Mouse (Mus musculus): Measurements from ENCODE around the gene Spag17. TPM values are rescaled to one million over a fixed set of nuclear protein-coding genes. Genes with fewer than 3 reads are reported as not detected.
"Not testable (repeated sequence)": the region's sequence is repeated elsewhere in the genome, so short reads cannot be mapped to it uniquely, and the experiment has no call there.

Spag17 gene
- total RNA-seq (2022) = not detected

DNA sequence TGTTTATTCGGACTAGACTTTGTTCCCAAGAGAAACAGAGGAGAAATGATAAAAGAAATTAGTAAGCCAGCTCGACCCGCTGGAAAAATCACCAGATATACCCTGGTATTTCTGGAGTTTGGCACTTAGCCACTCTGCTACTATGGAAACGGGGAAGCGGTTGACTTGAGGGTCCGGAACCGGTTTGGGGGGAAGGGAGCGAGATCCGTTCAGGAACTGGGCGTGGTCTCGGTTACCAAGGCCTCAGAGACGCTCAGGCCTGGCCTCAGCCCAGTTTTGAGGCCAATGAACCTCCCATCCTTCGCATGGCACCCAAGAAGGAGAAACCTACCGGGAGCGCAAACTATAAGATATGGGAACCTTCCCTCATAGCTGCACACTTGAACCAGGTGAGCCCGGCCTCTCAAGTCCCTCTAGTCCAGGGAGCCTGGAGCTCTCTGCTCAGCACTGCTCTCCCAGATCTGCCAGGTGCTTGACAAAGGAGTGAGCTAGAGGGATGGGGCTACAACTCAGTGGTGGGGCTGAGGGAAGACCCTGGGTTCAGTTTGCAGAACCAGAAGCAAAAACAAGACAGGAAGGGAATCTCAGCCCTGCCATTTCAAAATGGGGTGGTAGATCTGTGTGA is at the start of gene Spag17:
Gene Spag17 (plus strand): TSS at position 220 of the 625 bp plus-strand sequence.
- DNase-seq (ENCODE audit: low spot score) = peak; percentile 6

DNA sequence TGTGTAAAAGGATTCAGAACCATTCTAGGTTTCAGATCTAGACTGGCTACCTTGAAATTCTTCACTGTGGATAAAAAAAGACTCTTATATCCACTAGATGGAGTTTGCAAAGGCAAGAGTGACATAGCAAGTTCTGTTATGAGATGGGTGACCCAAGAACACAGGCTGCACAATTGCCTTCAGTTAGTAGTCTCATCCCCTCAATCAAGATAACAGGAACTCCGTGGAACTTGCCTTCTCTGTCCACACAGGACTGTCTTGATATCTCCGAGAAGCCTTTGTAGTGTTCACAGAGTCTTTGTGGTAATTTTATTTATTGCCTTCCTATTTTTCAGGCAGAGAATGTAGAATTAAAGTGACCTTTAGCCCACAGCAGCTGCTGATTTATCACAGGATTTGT is 42.9 kb upstream of the Spag17 start:
- DNase-seq (ENCODE audit: low spot score) = no peak

DNA sequence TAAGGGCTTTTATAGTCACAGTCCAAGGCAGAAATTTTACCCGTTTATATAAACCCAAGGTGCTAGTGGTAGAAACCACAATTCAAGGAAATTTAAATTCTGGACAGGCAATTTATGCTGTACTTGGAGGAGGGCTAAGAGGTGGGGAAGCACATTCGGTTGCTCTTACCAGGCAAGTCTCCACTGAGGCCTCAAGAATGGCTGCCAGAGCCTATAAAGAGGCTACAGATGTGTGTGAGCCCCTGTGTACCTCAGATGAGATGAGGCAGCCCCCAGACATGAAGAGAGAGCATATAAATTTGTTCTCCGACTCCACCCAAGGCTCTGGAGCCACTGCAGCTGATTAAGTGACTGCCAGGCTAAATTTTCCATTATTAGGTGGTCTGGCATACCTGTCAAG is 42.4 kb upstream of the Spag17 start:
- DNase-seq (ENCODE audit: low spot score) = no peak

DNA sequence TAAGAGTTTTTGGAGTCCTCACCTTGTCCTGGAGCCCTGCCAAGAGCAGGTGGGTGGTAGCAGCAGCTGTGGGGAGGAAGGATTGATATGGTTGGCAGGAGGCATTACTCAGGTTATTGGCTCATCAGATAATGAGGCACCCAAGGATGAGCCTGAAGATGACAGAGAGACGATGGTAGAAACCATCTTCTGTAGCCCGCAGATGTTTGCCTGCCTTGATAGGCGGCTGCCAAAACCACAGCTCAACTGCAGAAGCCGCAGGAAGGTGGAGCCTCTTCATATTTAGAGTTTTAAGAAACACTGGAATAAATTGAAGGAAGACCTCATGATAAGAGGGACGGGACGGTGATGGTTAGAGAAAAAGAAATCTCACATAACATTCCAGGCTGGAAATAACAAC is 42.0 kb upstream of the Spag17 start:
- no peak for DNase-seq (ENCODE audit: low spot score)

DNA sequence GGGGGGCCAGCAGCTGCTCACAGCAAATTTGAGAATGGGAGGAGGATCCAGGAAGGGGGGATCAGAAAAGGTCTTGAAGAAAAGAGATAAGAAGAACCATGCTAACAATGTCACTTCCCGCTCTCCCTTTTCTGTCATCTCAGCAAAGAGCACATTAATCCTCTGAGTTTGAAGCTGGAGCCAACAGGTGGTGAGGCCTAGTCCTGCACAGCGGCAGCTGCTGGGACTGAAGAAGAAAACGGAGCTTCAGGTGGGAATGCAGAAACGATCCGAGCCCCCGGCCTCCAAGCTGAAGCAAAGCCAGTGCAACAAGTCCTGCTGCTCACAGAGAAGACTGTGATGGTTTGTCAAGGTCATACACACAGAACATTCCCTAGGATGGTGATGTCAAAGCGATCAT is 34.3 kb upstream of the Spag17 start:
- DNase-seq (ENCODE audit: low spot score) = no peak

DNA sequence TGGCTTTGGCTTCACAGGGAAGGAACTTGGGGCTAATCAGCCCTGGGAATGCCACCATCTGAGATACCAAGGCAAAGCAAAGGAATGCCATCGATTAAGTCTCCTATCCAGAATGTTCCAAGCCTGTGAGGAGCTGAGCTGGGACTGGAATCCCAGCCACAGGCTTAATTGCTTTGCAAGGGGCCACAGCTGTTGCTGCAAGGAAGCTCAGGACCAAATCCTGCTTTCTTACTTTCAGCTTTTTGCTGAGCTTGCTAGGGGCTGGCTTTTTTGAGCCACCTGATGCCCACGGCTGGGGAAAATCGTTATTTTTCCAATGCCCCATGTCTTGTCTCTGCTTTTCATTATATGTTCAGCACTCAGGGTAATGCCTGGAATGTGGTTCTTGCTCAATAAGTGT is 30.6 kb upstream of the Spag17 start:
- DNase-seq (ENCODE audit: low spot score) = no peak

DNA sequence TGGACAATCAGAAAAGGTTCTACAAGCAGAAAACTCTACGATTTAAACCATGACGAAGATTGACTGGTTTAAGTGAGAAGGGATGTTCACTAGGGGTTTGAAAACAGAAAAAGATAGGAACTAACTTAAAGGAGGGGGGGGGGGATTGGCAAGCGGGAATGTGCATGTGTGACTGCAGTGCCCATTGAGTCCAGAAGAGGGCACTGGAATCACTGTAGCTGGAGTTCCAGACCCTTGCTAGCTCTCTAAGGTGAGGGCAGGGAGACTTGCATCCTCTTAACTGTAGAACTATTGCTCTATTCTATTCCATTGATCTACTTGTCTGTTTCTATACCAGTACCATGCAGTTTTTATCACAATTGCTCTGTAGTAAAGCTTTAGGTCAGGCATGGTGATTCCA is 26.3 kb upstream of the Spag17 start:
- DNase-seq (ENCODE audit: low spot score) = no peak

DNA sequence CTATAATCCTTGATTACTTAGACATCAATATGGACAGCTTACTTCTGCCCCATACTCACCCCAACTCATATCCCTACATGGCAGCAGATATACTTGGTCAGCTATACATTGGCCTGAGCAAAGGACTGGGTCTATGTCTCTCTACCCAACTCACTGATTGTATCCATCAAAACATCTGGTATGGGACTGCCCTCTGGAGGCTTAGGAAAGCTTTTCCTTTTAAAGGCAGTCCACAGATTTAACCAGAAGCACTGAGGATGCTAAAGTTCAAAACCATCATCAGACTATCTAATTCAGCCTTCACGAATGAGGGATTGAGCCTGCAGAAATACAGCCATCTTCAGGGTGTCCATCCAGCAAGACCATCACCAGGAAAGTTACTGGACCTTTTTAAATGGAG is 20.5 kb upstream of the Spag17 start:
- no peak for DNase-seq (ENCODE audit: low spot score)

DNA sequence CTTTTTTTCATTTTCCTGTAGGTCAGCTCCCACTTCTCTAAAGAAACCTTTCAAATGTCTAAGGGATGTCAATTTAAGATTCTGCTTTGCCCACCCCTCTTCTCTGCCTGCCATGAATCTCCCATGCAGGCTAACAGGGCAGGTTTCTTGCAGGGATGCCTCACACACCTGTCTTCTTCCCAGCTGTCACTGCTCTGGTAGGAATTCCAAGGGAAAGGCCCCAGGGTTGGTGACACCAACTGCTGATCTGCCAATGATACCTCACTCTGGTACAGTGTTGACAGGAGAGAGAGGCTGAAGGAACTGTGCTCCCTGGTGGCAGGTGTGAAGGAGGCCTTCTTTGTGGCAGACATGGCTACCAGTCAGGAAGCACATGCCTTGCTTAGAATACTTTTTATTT is 10.1 kb upstream of the Spag17 start:
- no peak for DNase-seq (ENCODE audit: low spot score)

GRCm38 (mm10) chr3:99881498-99881897 is 3.7 kb upstream of the Spag17 start:
- no peak for DNase-seq (ENCODE audit: low spot score)

- DNase-seq (ENCODE audit: low spot score) = no peak
Measured at GRCm38 (mm10) chr3:99883988-99884564, 1.1 kb upstream of the Spag17 start.

GRCm38 (mm10) chr3:99894741-99895140 is 9.5 kb downstream of the Spag17 start:
- not testable (repeated sequence) for DNase-seq (ENCODE audit: low spot score)

DNA sequence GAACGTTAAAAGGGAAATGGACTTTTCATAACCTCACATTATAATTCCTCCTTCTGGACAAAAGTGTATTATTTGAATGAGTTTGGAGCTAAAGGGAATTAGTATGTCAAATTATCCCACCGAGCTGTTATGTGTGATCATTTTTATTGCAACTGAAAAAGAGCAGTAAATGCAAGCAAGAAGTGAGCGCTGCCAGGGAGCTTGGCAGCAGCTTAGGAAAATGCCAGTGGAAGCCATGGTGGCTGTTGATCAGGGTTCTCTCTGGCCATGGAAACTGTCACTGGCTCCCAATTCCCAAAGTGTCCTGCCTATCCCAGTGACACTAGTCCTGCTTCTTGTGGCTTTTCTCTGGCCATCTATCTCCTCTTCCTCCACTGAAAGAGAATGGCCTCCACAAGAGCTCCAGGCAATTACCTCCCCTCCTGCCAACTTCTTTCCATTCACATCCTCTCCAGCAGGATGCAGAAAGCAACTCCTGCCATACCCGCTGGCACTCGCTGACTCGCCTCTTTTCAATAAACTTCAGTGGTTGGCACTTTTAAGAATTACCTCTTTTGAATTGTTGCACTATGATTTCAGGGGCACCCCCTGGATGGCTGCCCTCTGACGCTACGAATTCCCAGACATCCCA is 28.7 kb downstream of the Spag17 start:
- DNase-seq (ENCODE audit: low spot score) = no peak

DNA sequence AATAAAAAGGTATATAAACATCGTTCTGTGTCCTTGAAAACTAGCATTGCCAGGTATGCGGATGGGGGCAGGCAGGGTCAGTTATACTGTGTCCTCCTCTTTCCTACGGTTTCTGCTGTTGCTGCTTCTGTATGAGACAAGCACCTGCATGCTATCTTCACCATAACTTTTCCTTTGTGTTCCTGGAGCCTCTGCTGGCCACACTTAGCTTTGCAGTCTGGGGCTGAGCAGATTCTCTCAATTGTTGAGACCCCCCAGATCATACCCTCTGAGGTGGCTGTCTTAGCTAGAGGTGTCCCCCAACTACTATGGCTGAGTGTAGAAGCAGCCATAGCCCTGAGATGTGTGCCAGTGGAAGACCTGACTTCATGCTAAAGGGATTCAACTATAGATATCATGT is 37.7 kb downstream of the Spag17 start:
- no peak for DNase-seq (ENCODE audit: low spot score)

- no peak for DNase-seq (ENCODE audit: low spot score)
Measured at GRCm38 (mm10) chr3:99930920-99931620, 45.9 kb downstream of the Spag17 start.

- no peak for DNase-seq (ENCODE audit: low spot score)
Measured at GRCm38 (mm10) chr3:99936159-99936558, 51.0 kb downstream of the Spag17 start.

DNA sequence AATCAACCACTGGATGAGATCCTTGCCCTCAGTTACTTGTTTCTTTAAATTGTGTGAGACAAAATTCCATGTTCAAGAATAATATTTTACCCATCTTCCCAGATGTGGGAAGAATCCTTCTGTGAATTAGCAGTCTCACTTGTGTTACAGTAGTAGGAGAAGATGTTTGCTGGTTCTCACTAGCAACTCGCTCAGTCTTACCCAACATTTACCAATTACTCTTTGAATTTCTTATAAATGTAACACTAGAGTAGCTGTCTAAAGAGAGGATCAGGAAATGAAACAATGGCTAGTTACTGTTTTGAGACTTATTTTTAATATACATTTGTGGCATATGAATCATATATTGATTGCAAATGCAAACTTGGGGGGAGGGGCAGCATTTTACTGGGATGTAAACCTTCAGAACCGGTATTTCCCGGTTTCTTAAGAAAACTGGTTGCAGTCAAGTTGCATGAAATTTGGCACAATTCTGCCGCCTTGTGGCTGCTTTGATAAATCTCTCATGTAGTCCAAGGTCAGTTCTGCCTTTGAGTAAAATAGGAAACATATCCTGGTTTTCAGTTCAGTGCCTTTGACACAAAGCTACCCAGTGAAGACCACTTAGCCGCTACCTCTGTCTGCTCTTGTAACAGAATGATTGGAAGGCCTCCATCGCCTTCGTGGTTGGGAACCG is 53.5 kb downstream of the Spag17 start:
- peak; percentile 5 for DNase-seq (ENCODE audit: low spot score)

- DNase-seq (ENCODE audit: low spot score) = no peak
Measured at GRCm38 (mm10) chr3:99945171-99945570, 60.0 kb downstream of the Spag17 start.

GRCm38 (mm10) chr3:99954039-99954602 is 68.9 kb downstream of the Spag17 start:
- DNase-seq (ENCODE audit: low spot score) = no peak

GRCm38 (mm10) chr3:99956517-99956916 is 71.3 kb downstream of the Spag17 start:
- DNase-seq (ENCODE audit: low spot score) = no peak

- no peak for DNase-seq (ENCODE audit: low spot score)
Measured at GRCm38 (mm10) chr3:99959805-99960485, 74.7 kb downstream of the Spag17 start.

Data from heart, adult 8-10 months (tissue).